Mouse (Mus musculus) cerebellum, postnatal 4 days (tissue): ENCODE data around the gene Olfr811.

Experiments
- DNase-seq, 2 experiments: peaks; one replicate each; pipeline ENCODE4 v3.0.0; 2022; ENCODE audit warnings: low spot score in 2 of 2, mixed read lengths in 1 of 2

Olfr811 gene

DNA sequence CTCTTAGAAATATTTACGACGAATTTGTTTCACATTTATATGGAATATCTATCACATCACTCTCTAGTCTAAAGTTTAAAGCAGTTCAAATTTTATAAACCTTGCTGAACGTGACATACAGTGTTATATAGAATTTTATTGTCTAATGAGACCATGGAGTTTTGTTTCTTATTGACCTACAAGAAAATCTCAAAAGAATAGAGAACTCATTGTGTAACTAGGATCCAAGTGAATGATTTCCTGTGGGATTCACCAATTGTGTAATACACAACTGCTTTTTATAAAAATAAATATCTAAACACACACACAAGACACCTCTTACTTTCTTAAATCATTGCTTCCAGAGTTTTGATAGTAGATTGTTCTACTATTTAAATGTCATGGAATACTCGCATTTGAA is at the start of gene Olfr811:
Gene Olfr811, minus strand, starts transcription at position 101 of the 400 bp plus-strand sequence.
- no peak for DNase-seq

DNA sequence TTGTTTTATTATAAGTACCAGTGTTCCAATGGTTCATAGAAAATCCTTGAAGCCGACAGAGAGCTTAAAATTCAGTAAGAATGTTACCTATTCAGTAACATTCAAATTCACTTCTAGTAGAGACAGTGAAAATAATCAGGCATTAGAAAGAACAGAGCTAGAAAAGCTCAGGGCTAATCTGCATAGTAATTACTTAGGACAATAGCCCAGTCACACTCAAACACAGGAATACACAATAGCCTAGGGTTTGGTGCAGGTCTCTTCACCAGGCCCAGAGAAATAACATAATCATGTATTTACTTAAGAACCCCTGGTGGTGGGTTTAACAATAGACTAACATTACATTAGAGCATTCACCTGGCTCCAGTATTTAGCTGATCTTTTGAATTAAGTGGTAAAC is 43.1 kb upstream of the Olfr811 start:
- no peak for DNase-seq

DNA sequence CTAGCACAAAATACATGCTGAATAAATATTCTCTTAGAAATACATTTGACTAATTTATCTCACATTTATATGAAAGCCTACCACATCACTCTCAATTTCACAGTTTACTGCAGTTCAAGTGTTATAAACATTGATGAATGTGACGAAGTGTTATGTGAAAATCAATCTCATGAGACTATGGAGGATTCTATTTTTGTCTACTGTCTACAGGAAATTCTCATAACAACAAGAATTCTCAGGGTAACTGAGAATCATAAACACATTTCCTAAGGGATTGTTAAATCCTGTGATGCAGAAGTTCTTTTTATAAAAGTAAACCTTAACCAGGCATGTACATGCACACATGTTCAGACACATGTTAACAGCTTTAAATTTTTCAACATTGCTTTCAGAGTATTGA is 41.8 kb upstream of the Olfr811 start, which contains the start of gene Olfr812:
Gene Olfr812, minus strand, starts transcription at position 101 of the 400 bp plus-strand sequence.
- DNase-seq = no peak

DNA sequence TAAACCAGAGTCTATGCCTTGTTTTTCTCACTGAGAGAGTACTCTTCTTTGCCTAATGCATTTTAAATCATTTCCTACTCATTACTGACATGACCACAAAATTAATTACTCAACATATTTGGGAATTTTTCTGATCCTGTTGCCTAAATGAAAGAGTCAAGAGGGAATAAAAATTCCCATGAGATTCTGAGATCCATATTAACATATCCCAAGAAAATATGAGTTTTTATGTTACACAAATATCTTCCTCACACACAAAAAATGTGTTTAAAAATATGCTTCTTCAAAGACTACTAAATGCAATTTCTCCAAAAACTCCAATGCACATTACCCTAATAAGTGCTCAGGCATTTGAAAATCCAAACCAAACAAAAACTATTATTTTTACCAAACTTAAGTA is 9.4 kb downstream of the Olfr811 start, which contains the start of gene Olfr810:
Gene Olfr810, minus strand, starts transcription at position 101 of the 400 bp plus-strand sequence.
- DNase-seq = no peak

DNA sequence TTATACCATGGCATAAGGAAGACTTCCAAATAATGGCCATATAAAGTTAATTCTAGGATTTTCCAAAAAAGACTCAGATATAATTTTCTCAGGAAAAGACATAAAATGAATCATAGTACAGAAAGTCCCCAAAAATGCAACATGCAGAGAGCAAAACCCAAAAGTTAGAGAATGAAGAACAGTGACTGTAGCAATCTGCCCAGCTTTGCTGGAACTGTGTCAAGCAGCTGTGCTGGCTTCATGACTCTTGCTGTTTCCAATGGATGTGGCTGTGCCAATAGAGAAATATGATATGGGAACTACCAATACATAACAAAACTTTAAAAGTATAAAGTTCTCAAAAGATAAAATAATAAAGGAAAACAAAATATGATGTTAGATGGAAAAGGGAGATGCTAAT is 26.1 kb downstream of the Olfr811 start:
- DNase-seq = no peak

DNA sequence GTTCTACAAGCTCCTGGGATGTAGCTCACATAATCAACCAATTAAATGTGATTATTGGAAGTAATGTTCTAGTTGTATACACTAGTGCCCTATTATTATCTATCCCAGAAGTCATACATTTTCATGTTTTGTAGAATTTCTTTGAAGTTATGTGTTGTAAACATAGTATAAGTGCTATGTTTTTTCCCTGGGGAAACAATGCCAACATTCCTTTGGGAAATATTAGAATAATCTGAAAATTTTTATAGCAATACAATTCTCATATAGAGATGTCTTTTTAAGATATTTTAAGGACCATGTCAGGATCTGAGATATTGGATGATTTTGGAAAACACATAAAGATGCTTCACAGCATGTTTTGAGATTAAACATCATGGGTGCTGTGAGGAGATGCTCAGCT is 29.9 kb downstream of the Olfr811 start, which contains the start of gene Olfr809:
Gene Olfr809, plus strand, starts transcription at position 301 of the 400 bp plus-strand sequence.
- no peak for DNase-seq

DNA sequence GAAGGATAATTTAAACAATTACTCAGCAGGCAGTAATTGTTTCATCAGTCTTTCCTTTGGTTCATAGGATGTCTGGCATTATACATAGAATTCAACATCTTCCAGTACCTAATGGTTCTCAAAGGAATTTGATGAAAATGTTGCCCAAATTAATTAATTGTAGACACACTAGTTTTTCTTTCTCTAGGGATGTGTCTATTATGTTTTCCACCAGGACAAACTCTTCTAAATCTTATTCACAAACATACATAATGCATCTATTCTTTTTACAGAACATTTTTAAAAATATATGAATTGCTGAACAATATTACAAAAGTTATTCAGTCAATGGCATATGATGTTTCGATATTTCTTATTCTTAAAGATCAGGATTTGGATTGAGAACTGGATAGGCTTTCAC is 39.0 kb downstream of the Olfr811 start, which contains the start of gene Olfr808:
Gene Olfr808, plus strand, starts transcription at position 301 of the 400 bp plus-strand sequence.
- no peak for DNase-seq

DNA sequence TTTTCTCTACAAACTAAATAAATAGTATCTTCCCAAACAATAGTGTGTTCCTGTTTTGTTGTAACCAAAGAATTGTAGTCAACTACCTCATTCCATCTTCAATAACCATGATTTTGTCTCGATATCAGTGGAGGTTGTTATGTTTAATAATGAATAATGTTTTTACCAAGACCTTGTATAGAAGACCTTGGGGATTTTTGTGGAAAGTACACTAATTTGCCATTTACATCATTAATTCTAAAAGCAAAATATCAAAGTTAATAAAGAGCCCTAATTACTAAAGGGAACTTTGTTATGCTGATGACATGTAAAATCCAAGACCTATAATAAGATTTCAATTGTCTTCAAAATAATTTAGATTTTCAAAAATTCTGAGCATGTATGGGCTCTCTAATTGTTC is 46.5 kb downstream of the Olfr811 start, which contains the start of gene Olfr807:
Gene Olfr807, minus strand, starts transcription at position 101 of the 400 bp plus-strand sequence.
- no peak for DNase-seq
